Mouse (Mus musculus) kidney, postnatal 0 days (tissue): ENCODE measurements around the gene Tmem141. TPM values are rescaled to one million over a fixed set of nuclear protein-coding genes. Genes with fewer than 3 reads are reported as not detected.

Source experiments
- ATAC-seq: fragments of 200-750 bp; cut with Nextera tagmentation; replicated peaks from 2 replicates; pipeline ENCODE4 v1.8.0; 2017; ENCODE audit warnings: low read depth, moderate number of reproducible peaks, moderate TSS enrichment, moderate library complexity; ENCODE audit not compliant: low FRiP score
- DNase-seq: peaks from one replicate; pipeline ENCODE4 v3.0.0-alpha.2; 2016; ENCODE audit warnings: low spot score
- H3K27ac ChIP-seq: fragments of 300-500 bp; sonication (generic); 2 replicates; pipeline ENCODE4 v1.5.1; 2014; ENCODE audit warnings: mild to moderate bottlenecking
- H3K27me3 ChIP-seq: fragments of 300-500 bp; sonication (generic); 2 replicates; pipeline ENCODE4 v1.6.1; 2014; ENCODE audit warnings: low read length, mixed read lengths; ENCODE audit not compliant: insufficient read depth
- H3K36me3 ChIP-seq: fragments of 300-500 bp; sonication (generic); 2 replicates; pipeline ENCODE4 v1.6.1; 2014; ENCODE audit warnings: low read length, mixed read lengths; ENCODE audit not compliant: insufficient read depth
- H3K4me1 ChIP-seq: fragments of 300-500 bp; sonication (generic); replicated peaks from 2 replicates; pipeline ENCODE4 v1.6.1; 2014; ENCODE audit warnings: antibody characterized with exemption, low read length, mixed read lengths; ENCODE audit not compliant: insufficient read depth
- H3K4me2 ChIP-seq: fragments of 300-500 bp; sonication (generic); 2 replicates; pipeline ENCODE4 v1.6.1; 2014; ENCODE audit warnings: mild to moderate bottlenecking, low read length, moderate library complexity, mixed read lengths
- H3K4me3 ChIP-seq: fragments of 300-500 bp; sonication (generic); replicated peaks from 2 replicates; pipeline ENCODE4 v1.5.1; 2014; ENCODE audit warnings: low read depth, low read length
- H3K9ac ChIP-seq: fragments of 300-500 bp; sonication (generic); 2 replicates; pipeline ENCODE4 v1.6.1; 2014; ENCODE audit warnings: low read depth, low read length
- H3K9me3 ChIP-seq: fragments of 300-500 bp; sonication (generic); replicated peaks from 2 replicates; pipeline ENCODE4 v1.6.1; 2016; ENCODE audit warnings: low read length, inconsistent platforms, mixed read lengths
- CTCF ChIP-seq: IDR thresholded peaks from 2 replicates; pipeline ENCODE4 v1.5.1; 2016; ENCODE audit warnings: antibody characterized with exemption, low read depth, mild to moderate bottlenecking, moderate library complexity
- WGBS: fragments of 180-500 bp; shearing (Covaris S2); extraction: QIAGEN DNeasy Blood & Tissue Kit; methylation state at CpG from one replicate; pipeline ENCODE4 v1.1.7; 2014; 5-methylcytosine and 5-hydroxymethylcytosine counted together
- polyA plus RNA-seq: library from polyadenylated mRNA; unstranded; fragments of >200 nt; fragmentation: Nextera tagmentation; extraction: Ambion mirVana; gene quantifications from 2 replicates; pipeline ENCODE4 v1.2.1, GENCODE M21; 2015

Tmem141 gene
- polyA plus RNA-seq, 1 experiment from 2014 or later = 41.7 TPM

- H3K36me3 ChIP-seq = peaks cover 85% of the 10 kb centered on the region
- ATAC-seq (no peak), DNase-seq (no peak)
- no peaks in the 10 kb centered on the region for H3K9me3 ChIP-seq
- no peaks in the 10 kb centered on the region for H3K27me3 ChIP-seq
- no peak overlapping the region for H3K27ac ChIP-seq
- TF ChIP-seq CTCF = no peak
- H3K4me3 ChIP-seq = no peak overlapping the region
- WGBS = 88% methylated on average over 5 of the region's 5 CpGs
- H3K4me2 ChIP-seq = no peak overlapping the region
- no peak overlapping the region for H3K9ac ChIP-seq
- H3K4me1 ChIP-seq = no peaks in the 10 kb centered on the region
Measured at GRCm38 (mm10) chr2:25596765-25597510, 24.9 kb downstream of the Tmem141 start.

GRCm38 (mm10) chr2:25591863-25592262 lies 29.9 kb downstream of the Tmem141 start:
- no peaks in the 10 kb centered on the region for H3K27me3 ChIP-seq
- DNase-seq (no peak), ATAC-seq (no peak; the same call in 1 of the 2 replicates)
- H3K4me1 ChIP-seq = no peaks in the 10 kb centered on the region
- H3K27ac ChIP-seq = no peak overlapping the region
- no peak overlapping the region for H3K9ac ChIP-seq
- H3K4me2 ChIP-seq = no peak overlapping the region
- peak; percentile 66 for TF ChIP-seq CTCF
- 77% methylated on average over 2 of the region's 2 CpGs for WGBS
- H3K9me3 ChIP-seq = no peaks in the 10 kb centered on the region
- H3K36me3 ChIP-seq = peaks cover 65% of the 10 kb centered on the region
- H3K4me3 ChIP-seq = no peak overlapping the region

- Histone ChIP-seq H3K9me3 (no peaks in the 10 kb centered on the region), H3K4me3 (no peak overlapping the region), H3K27me3 (no peaks in the 10 kb centered on the region), H3K4me2 (no peak overlapping the region), H3K4me1 (no peaks in the 10 kb centered on the region), H3K36me3 (peaks cover 56% of the 10 kb centered on the region), H3K27ac (no peak overlapping the region), H3K9ac (no peak overlapping the region)
- no peak for ATAC-seq
- DNase-seq = no peak
- WGBS = 95% methylated on average over 8 of the region's 8 CpGs
- TF ChIP-seq CTCF = no peak
Measured at GRCm38 (mm10) chr2:25588227-25588907, 33.4 kb downstream of the Tmem141 start.

- no peak overlapping the region for H3K27ac ChIP-seq
- H3K4me1 ChIP-seq = no peaks in the 10 kb centered on the region
- no peak overlapping the region for H3K9ac ChIP-seq
- no peak overlapping the region for H3K4me3 ChIP-seq
- no peaks in the 10 kb centered on the region for H3K27me3 ChIP-seq
- TF ChIP-seq CTCF = no peak
- peaks cover 48% of the 10 kb centered on the region for H3K36me3 ChIP-seq
- no peak overlapping the region for H3K4me2 ChIP-seq
- DNase-seq (no peak), ATAC-seq (no peak)
- WGBS = 87% methylated on average over 8 of the region's 8 CpGs
- H3K9me3 ChIP-seq = no peaks in the 10 kb centered on the region
Measured at GRCm38 (mm10) chr2:25587290-25587689, 34.5 kb downstream of the Tmem141 start.

GRCm38 (mm10) chr2:25585601-25586000 lies 36.2 kb downstream of the Tmem141 start:
- H3K27ac ChIP-seq = no peak overlapping the region
- DNase-seq (no peak), ATAC-seq (no peak)
- H3K9ac ChIP-seq = no peak overlapping the region
- H3K36me3 ChIP-seq = peaks cover 42% of the 10 kb centered on the region
- no peak overlapping the region for H3K4me3 ChIP-seq
- 76% methylated on average over 3 of the region's 3 CpGs for WGBS
- no peak overlapping the region for H3K4me2 ChIP-seq
- no peak for TF ChIP-seq CTCF
- no peaks in the 10 kb centered on the region for H3K9me3 ChIP-seq
- peaks cover 6% of the 10 kb centered on the region; the same call in 1 of the 2 replicates for H3K27me3 ChIP-seq
- H3K4me1 ChIP-seq = peaks cover 11% of the 10 kb centered on the region

- peaks cover 14% of the 10 kb centered on the region; the same call in 1 of the 2 replicates for H3K27me3 ChIP-seq
- no peak overlapping the region for H3K4me2 ChIP-seq
- ATAC-seq (no peak), DNase-seq (no peak)
- no peaks in the 10 kb centered on the region for H3K9me3 ChIP-seq
- H3K36me3 ChIP-seq = peaks cover 37% of the 10 kb centered on the region
- H3K9ac ChIP-seq = no peak overlapping the region
- H3K4me3 ChIP-seq = no peak overlapping the region
- no peak overlapping the region for H3K27ac ChIP-seq
- 73% methylated on average over 4 of the region's 4 CpGs for WGBS
- peaks cover 11% of the 10 kb centered on the region for H3K4me1 ChIP-seq
- TF ChIP-seq CTCF = no peak
Measured at GRCm38 (mm10) chr2:25584856-25585255, 36.9 kb downstream of the Tmem141 start.
